Mouse (Mus musculus): ENCODE measurements at regions not wholly inside any gene's neighbourhood (a gene's known extent, or its start where the extent isn't known, plus 50 kb on each side); places are given as distances from the start of the nearest gene placed in this dataset.

- Histone ChIP-seq H3K9me3 (ENCODE audit: control insufficient read depth, insufficient read depth, low read depth, low read length) (no peaks in the 10 kb centered on the region), H3K4me1 (ENCODE audit: control insufficient read depth in 2 of 2, insufficient read depth in 2 of 2, low read length in 2 of 2, poor library complexity in 1 of 2) (no peaks in the 10 kb centered on the region), H3K9ac (ENCODE audit: insufficient read depth, low read depth, low read length, poor library complexity, severe bottlenecking) (no peak overlapping the region), H3K27ac (ENCODE audit: insufficient read depth, low read depth, low read length, poor library complexity, severe bottlenecking) (no peak overlapping the region), H3K36me3 (ENCODE audit: control insufficient read depth, insufficient read depth, low read length, poor library complexity, severe bottlenecking) (no peaks in the 10 kb centered on the region), H3K4me3 (ENCODE audit: insufficient read depth in 1 of 2, low read depth in 1 of 2, low read length in 2 of 2, poor library complexity in 1 of 2, severe bottlenecking in 1 of 2) (no peak overlapping the region)
- in situ Hi-C loops (cut with MboI; ENCODE audit: low sequenced_read_pairs in 2 of 2, unreplicated experiment in 2 of 2), result no loop called here
- no peak for DNase-seq (ENCODE audit: low read depth, low spot score)
- TF ChIP-seq CHD2 (IDR thresholded peaks at IDR 0.05; ENCODE audit: low read depth, low read length) (no peak), ZC3H11A (IDR thresholded peaks at IDR 0.05; ENCODE audit: borderline replicate concordance, low read depth, low read length) (no peak), HCFC1 (IDR thresholded peaks at IDR 0.05; ENCODE audit: borderline replicate concordance, insufficient read depth, low read length) (no peak), MAFK (IDR thresholded peaks at IDR 0.05; ENCODE audit: insufficient read depth, low read depth, low read length) (no peak), ZNF384 (IDR thresholded peaks at IDR 0.05; ENCODE audit: low read depth, low read length) (no peak)
Measured at GRCm38 (mm10) chr12:59307958-59308357, 88.4 kb upstream of the Fbxo33 start.

DNA sequence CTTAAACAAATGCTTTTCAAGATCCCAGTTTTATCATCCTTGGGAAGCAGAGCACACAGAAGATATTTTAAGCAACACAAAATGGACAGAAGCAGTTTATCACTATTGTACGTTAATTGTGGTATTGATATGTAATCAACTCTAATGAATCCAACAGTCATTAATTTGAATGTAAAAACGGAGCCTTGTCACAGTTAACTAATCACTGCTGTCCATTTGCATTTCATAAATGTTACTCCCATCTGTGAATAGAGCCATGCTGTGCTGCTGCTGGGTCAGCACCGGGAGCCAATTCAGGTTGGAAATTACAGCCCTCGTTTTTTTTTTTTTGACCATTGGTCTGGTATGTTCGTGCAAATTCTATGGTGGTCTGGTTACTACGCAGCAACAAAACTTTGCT is 85.0 kb upstream of the Fbxo33 start:
- H3K9ac ChIP-seq (ENCODE audit: insufficient read depth, low read depth, low read length, poor library complexity, severe bottlenecking), result no peak overlapping the region
- H3K36me3 ChIP-seq (ENCODE audit: control insufficient read depth, insufficient read depth, low read length, poor library complexity, severe bottlenecking), result no peaks in the 10 kb centered on the region
- no peaks in the 10 kb centered on the region for H3K4me1 ChIP-seq (ENCODE audit: control insufficient read depth in 2 of 2, insufficient read depth in 2 of 2, low read length in 2 of 2, poor library complexity in 1 of 2)
- DNase-seq (ENCODE audit: low read depth, low spot score), result no peak
- in situ Hi-C loops (cut with MboI; ENCODE audit: low sequenced_read_pairs in 2 of 2, unreplicated experiment in 2 of 2), result no loop called here
- no peak overlapping the region for H3K27ac ChIP-seq (ENCODE audit: insufficient read depth, low read depth, low read length, poor library complexity, severe bottlenecking)
- no peak overlapping the region for H3K4me3 ChIP-seq (ENCODE audit: insufficient read depth in 1 of 2, low read depth in 1 of 2, low read length in 2 of 2, poor library complexity in 1 of 2, severe bottlenecking in 1 of 2)
- no peaks in the 10 kb centered on the region for H3K9me3 ChIP-seq (ENCODE audit: control insufficient read depth, insufficient read depth, low read depth, low read length)
- TF ChIP-seq ZC3H11A (IDR thresholded peaks at IDR 0.05; ENCODE audit: borderline replicate concordance, low read depth, low read length) (no peak), MAFK (IDR thresholded peaks at IDR 0.05; ENCODE audit: insufficient read depth, low read depth, low read length) (no peak), HCFC1 (IDR thresholded peaks at IDR 0.05; ENCODE audit: borderline replicate concordance, insufficient read depth, low read length) (no peak), CHD2 (IDR thresholded peaks at IDR 0.05; ENCODE audit: low read depth, low read length) (no peak), ZNF384 (IDR thresholded peaks at IDR 0.05; ENCODE audit: low read depth, low read length) (no peak)

Measured in ES-E14 (cell line).